Mouse (Mus musculus): ENCODE measurements around the gene Stk32c.

GRCm38 (mm10) chr7:139249406-139250210, 36.5 kb upstream of the Stk32c start:
- TF ChIP-seq CTCF (IDR thresholded peaks at IDR 0.05; ENCODE audit: extremely low read depth, insufficient read depth, low read length) (no peak), POLR2A (IDR thresholded peaks at IDR 0.05; ENCODE audit: extremely low read depth, insufficient read depth, low read length) (no peak)
